Mouse (Mus musculus) kidney, adult 2 months (tissue): ENCODE measurements at regions not wholly inside any gene's neighbourhood (a gene's known extent, or its start where the extent isn't known, plus 50 kb on each side); places are given as distances from the start of the nearest gene placed in this dataset.

Experiments used
- DNase-seq: peaks from one replicate; pipeline ENCODE4 v3.0.0; 2021
- H3K27ac ChIP-seq: fragments of 200-500 bp; 2 replicates; pipeline ENCODE4 v1.5.1; 2012; ENCODE audit warnings: low read depth, low read length, control low read depth, inconsistent platforms; ENCODE audit not compliant: insufficient read depth
- H3K27me3 ChIP-seq: fragments of 200-500 bp; replicated peaks from 2 replicates; pipeline ENCODE4 v1.6.1; 2012; ENCODE audit warnings: mild to moderate bottlenecking, moderate library complexity, low read length, inconsistent platforms; ENCODE audit not compliant: control insufficient read depth, insufficient read depth
- H3K36me3 ChIP-seq: fragments of 200-500 bp; 2 replicates; pipeline ENCODE4 v1.6.1; 2012; ENCODE audit warnings: mild to moderate bottlenecking, moderate library complexity, low read length, inconsistent platforms; ENCODE audit not compliant: control insufficient read depth, insufficient read depth
- H3K4me1 ChIP-seq: fragments of 200-500 bp; 2 replicates; pipeline ENCODE4 v1.6.1; 2011; ENCODE audit warnings: low read length; ENCODE audit not compliant: control insufficient read depth, insufficient read depth
- H3K4me3 ChIP-seq: fragments of 200-500 bp; 2 replicates; pipeline ENCODE4 v1.5.1; 2011; ENCODE audit warnings: mild to moderate bottlenecking, low read depth, low read length, control low read depth; ENCODE audit not compliant: insufficient read depth
- CTCF ChIP-seq: fragments of 200-500 bp; conservative IDR thresholded peaks from 2 replicates; pipeline ENCODE4 v1.5.1; 2011; ENCODE audit warnings: low read depth, mild to moderate bottlenecking, control low read depth, low read length, moderate library complexity, mixed read lengths; ENCODE audit not compliant: insufficient read depth, insufficient read length
- POLR2A ChIP-seq: fragments of 200-500 bp; IDR thresholded peaks from one replicate; pipeline ENCODE4 v1.6.1; 2011; ENCODE audit warnings: low read depth, low read length, control low read depth
- WGBS: fragments of 180-500 bp; shearing (Covaris S2); methylation state at CpG from one replicate; pipeline ENCODE4 v1.1.7; 2018; 5-methylcytosine and 5-hydroxymethylcytosine counted together

GRCm38 (mm10) chr1:34701436-34701835 lies 122.0 kb downstream of the Amer3 start:
- H3K27me3 ChIP-seq, result no peaks in the 10 kb centered on the region
- no peak overlapping the region for H3K27ac ChIP-seq
- no peak for DNase-seq
- TF ChIP-seq CTCF, result no peak
- no peak for TF ChIP-seq POLR2A
- no peaks in the 10 kb centered on the region for H3K4me1 ChIP-seq
- WGBS, result 71% methylated on average over 7 of the region's 7 CpGs
- no peaks in the 10 kb centered on the region for H3K36me3 ChIP-seq
- H3K4me3 ChIP-seq, result no peak overlapping the region

GRCm38 (mm10) chr1:34709089-34709488 lies 129.6 kb downstream of the Amer3 start:
- no peak overlapping the region for H3K27ac ChIP-seq
- H3K27me3 ChIP-seq, result no peaks in the 10 kb centered on the region
- no peak for DNase-seq
- WGBS, result 79% methylated on average over 2 of the region's 2 CpGs
- no peak overlapping the region for H3K4me3 ChIP-seq
- H3K36me3 ChIP-seq, result no peaks in the 10 kb centered on the region
- TF ChIP-seq CTCF (no peak), POLR2A (no peak)
- no peaks in the 10 kb centered on the region for H3K4me1 ChIP-seq

GRCm38 (mm10) chr1:34722674-34723073 lies 120.2 kb downstream of the Fam168b start:
- no peak for DNase-seq
- H3K27me3 ChIP-seq, result no peaks in the 10 kb centered on the region
- no peak for TF ChIP-seq CTCF
- TF ChIP-seq POLR2A, result no peak
- 73% methylated on average over 5 of the region's 5 CpGs for WGBS
- no peak overlapping the region for H3K4me3 ChIP-seq
- H3K4me1 ChIP-seq, result no peaks in the 10 kb centered on the region
- H3K27ac ChIP-seq, result no peak overlapping the region
- H3K36me3 ChIP-seq, result no peaks in the 10 kb centered on the region

- H3K36me3 ChIP-seq, result no peaks in the 10 kb centered on the region
- H3K27ac ChIP-seq, result no peak overlapping the region
- 56% methylated on average over 7 of the region's 7 CpGs for WGBS
- no peak for TF ChIP-seq CTCF
- TF ChIP-seq POLR2A, result no peak
- H3K4me1 ChIP-seq, result no peaks in the 10 kb centered on the region
- H3K27me3 ChIP-seq, result no peaks in the 10 kb centered on the region
- H3K4me3 ChIP-seq, result no peak overlapping the region
- DNase-seq, result no peak
Observed at GRCm38 (mm10) chr1:34732156-34732555, 110.7 kb downstream of the Fam168b start.

- no peak for TF ChIP-seq POLR2A
- TF ChIP-seq CTCF, result no peak
- no peak overlapping the region for H3K4me3 ChIP-seq
- no peak for DNase-seq
- H3K27me3 ChIP-seq, result no peaks in the 10 kb centered on the region
- WGBS, result 59% methylated on average over 17 of the region's 17 CpGs
- H3K27ac ChIP-seq, result no peak overlapping the region
- no peaks in the 10 kb centered on the region for H3K36me3 ChIP-seq
- H3K4me1 ChIP-seq, result no peaks in the 10 kb centered on the region
Observed at GRCm38 (mm10) chr1:34733026-34733913, 109.6 kb downstream of the Fam168b start.

GRCm38 (mm10) chr1:34738386-34739067 lies 104.3 kb downstream of the Fam168b start:
- TF ChIP-seq CTCF, result peak; percentile 80
- TF ChIP-seq POLR2A, result no peak
- Histone ChIP-seq H3K36me3 (no peaks in the 10 kb centered on the region), H3K27ac (no peak overlapping the region), H3K4me3 (no peak overlapping the region), H3K27me3 (no peaks in the 10 kb centered on the region), H3K4me1 (no peaks in the 10 kb centered on the region)
- 34% methylated on average over 14 of the region's 14 CpGs for WGBS
- DNase-seq, result peak; percentile 65

GRCm38 (mm10) chr1:34739621-34740020 lies 103.2 kb downstream of the Fam168b start:
- DNase-seq, result no peak
- Histone ChIP-seq H3K27me3 (no peaks in the 10 kb centered on the region), H3K4me1 (no peaks in the 10 kb centered on the region), H3K4me3 (no peak overlapping the region), H3K27ac (no peak overlapping the region), H3K36me3 (no peaks in the 10 kb centered on the region)
- WGBS, result 78% methylated on average over 4 of the region's 4 CpGs
- TF ChIP-seq CTCF (no peak), POLR2A (no peak)
